16 mouse cellular contexts compared by ENCODE assay signal in the genomic region with DNA sequence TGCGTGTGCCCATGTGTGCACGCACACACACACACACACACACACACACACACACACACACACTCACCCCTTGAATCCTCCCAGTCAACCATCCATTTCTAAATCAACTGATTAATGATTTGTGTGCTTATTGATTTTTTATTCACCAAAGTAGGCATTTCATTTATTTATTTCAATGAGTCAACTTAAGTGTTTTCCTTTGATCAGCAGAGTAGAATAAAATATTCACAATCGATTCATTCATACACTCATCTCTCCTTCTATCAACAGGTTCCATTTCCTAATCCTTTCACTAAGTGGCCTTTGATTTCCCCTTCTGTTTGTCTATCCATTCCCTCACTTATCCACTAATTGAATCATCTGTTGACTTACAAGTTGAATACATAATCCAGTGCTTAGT.
"Had no signal": no experiment of that assay in that cellular context is flagged by ENCODE, and none has a peak within 500 bp of the region (broad histone marks: within the 10 kb centered on the region; RNA-seq: fewer than 3 reads in every experiment).

No protein-coding gene starts in this region.

- H3K4me2 ChIP-seq: neural tube, embryonic 13.5 days; neural tube, embryonic 15.5 days; stomach, embryonic 15.5 days had no signal

- H3K27me3 ChIP-seq: neural tube, embryonic 13.5 days; neural tube, embryonic 15.5 days; stomach, embryonic 15.5 days had no signal

- H3K36me3 ChIP-seq: neural tube, embryonic 13.5 days; neural tube, embryonic 15.5 days; stomach, embryonic 15.5 days had no signal

- H3K9me3 ChIP-seq: neural tube, embryonic 15.5 days; stomach, embryonic 15.5 days had no signal

- H3K27ac ChIP-seq: neural tube, embryonic 13.5 days; neural tube, embryonic 15.5 days; stomach, embryonic 15.5 days; stomach, postnatal 0 days had no signal

- DNase-seq: retina, postnatal 1 day; right cerebral cortex, adult 18-20 months; right cerebral cortex, postnatal 14 days; right cerebral cortex, postnatal 25 days; right cerebral cortex, postnatal 4 days; spleen, adult 18-20 months; thymus, adult 18-20 months; thymus, adult 2 months; thymus, postnatal 14 days; thymus, postnatal 25 days; thymus, postnatal 36 days; thymus, postnatal 4 days had no signal

- H3K4me1 ChIP-seq: neural tube, embryonic 13.5 days; neural tube, embryonic 15.5 days; stomach, embryonic 15.5 days had no signal

- H3K4me3 ChIP-seq: neural tube, embryonic 13.5 days; neural tube, embryonic 15.5 days; stomach, embryonic 15.5 days had no signal

- H3K9ac ChIP-seq: neural tube, embryonic 13.5 days; neural tube, embryonic 15.5 days; stomach, embryonic 15.5 days had no signal
